Mouse (Mus musculus): Measurements from ENCODE around the gene Srsf7. TPM values are rescaled to one million over a fixed set of nuclear protein-coding genes. Genes with fewer than 3 reads are reported as not detected.
"Not testable (repeated sequence)": the region's sequence is repeated elsewhere in the genome, so short reads cannot be mapped to it uniquely, and the experiment has no call there.

Srsf7 gene
- total RNA-seq, 2 experiments from 2014 or later = 30.6 to 44.4 TPM

DNA sequence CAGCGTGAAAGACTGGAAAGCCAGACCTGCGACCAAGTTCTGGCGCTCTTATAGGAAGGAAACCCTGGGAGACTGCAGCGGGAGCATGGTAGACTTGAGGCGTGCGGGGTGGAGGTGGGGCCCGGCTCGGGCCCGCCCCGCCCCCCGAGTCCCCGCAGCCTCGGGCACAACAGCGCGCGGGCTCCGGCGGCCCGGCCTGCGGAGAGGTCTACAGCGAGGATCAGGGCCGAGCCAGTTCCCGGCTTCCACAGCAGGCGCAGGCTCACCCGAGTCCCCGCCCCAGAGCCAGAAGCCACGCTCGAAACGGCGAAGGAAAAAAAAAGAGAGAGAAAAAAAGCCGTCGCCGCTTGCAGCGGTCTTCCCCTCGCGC is 821 bp downstream of the Srsf7 start:
- intact Hi-C loops (cut with DNase I) = loop anchor here (2.0 to 10.0 kb wide), 4 partner anchors 19 to 311 kb away; partner anchors contain the start of genes Atl2, Gemin6, Hnrnpll and Sos1
- DNase-seq = no peak

GRCm38 (mm10) chr17:80205657-80206056 is 1.4 kb downstream of the Srsf7 start:
- no peak for DNase-seq
- intact Hi-C loops (cut with DNase I) = loop anchor here (2.0 to 10.0 kb wide), 4 partner anchors 19 to 311 kb away; partner anchors contain the start of genes Atl2, Gemin6, Hnrnpll and Sos1

DNA sequence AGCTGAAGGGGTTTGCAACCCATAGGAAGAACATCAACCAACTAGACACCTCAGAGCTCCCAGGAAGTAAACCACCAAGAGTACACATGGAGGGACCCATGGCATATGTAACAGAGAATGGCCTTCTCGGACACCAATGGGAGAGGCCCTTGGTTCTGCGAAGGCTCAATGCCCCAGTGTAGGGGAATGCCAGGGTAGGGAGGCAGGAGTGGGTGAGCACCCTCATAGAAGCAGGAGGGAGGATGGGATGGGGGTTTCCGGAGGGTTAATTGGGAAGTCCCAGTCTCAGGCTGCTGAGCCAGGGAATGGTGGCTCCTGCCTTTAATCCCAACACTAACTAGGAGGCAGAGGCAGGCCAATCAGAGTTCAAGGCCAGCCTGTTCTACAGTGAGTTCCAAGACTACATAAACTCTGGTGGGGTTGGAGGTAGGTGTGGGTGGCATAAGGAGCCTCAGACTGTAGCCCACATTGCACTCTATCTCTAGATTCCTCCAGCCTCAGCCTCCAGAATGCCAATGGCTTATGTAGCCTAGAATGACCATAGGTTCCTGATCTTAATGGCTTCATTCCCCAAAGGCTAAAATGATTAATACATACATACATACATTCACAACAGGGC is 7.8 kb downstream of the Srsf7 start:
- DNase-seq = no peak
- intact Hi-C loops (cut with DNase I) = loop anchor here (10.0 kb wide), 1 partner anchor 534 kb away; no protein-coding TSS in a partner anchor

DNA sequence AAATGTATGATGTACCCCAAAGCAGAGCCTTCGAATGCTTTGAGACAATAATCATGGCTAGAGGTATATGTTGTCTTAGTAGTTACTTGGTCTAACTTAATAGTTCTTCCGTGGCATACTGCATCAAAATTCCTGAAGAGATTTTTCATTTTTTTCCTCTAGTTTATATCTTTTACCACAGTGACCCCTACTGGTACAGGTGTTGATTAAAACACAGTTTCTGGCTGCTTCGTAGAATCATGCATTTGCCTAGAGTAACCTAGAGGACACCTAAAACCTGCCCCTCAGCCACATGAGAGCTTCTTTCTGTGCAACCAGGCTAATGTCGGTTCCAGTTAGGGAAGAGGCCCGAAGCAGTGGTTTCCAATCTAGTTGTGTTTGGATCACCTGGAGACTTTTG is 14.0 kb downstream of the Srsf7 start:
- no peak for DNase-seq
- intact Hi-C loops (cut with DNase I) = loop anchor here (10.0 kb wide), 1 partner anchor 528 kb away; no protein-coding TSS in a partner anchor

DNA sequence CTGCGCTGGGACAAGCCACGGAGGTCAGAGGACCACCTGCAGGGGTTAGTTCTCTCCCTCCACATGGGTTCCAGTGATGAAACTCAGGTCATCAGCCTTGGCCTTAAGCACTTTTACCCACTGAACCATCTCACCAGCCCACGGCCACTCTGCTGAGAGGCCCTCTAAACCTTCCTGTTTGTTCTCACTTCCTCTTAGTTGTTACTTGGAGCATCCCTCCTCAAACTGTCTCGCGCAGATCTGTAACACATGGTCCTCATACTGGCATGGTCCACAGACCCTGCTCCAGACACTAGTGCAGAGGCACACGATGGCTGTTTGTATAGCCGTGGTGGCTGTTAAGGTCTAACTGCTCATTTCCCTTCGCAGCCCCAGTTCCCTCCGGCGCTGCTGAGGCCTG is 23.5 kb downstream of the Srsf7 start:
- intact Hi-C loops (cut with DNase I) = loop anchor here (5.0 kb wide), 1 partner anchor 321 kb away; no protein-coding TSS in a partner anchor
- no peak for DNase-seq

DNA sequence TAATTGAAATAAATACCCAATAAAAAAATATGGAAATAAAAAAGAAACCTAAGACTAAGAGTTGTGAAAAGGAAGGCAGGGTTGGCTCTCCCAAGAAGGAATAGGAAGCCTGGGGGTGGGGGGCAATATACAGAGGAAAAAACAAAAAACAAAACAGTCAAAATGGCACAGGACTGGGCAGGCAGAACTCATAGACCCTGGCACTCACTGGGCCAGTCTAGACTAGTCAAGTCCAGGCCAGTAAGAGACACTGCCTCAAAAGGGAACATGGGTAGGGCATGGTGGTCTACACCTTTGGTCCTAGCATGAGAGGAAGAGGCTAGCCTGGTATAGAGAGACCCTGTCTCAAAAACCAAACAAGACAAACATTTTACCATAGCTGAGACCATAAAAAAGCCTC is 26.6 kb downstream of the Srsf7 start:
- DNase-seq = no peak
- intact Hi-C loops (cut with DNase I) = loop anchor here (1.0 to 5.0 kb wide), 2 partner anchors 132 to 318 kb away; no protein-coding TSS in a partner anchor

DNA sequence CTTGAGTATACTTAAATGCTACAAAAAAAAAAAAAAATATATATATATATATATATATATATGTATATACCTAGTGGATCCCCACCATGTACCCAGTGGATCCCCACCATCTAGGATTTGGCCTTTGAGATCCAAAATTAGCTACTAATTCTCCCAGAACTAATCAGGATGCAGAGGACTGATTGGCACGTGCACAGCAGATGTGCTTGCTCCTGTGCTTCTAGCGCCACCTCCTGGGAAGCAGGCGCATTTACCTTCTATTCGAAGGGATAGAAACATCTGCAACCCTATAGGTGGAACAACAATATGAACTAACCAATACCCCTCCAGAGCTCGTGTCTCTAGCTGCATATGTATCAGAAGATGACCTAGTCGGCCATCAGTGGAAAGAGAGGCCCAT is 27.1 kb downstream of the Srsf7 start:
- peak; percentile 74 to 79 for DNase-seq
- intact Hi-C loops (cut with DNase I) = loop anchor here (1.0 to 10.0 kb wide), 3 partner anchors 55 to 318 kb away; partner anchors contain the start of gene Galm

- not testable (repeated sequence) for DNase-seq
- intact Hi-C loops (cut with DNase I) = loop anchor here (10.0 kb wide), 1 partner anchor 54 kb away; the partner anchor contains the start of gene Galm
These were observed 28.3 kb downstream of the Srsf7 start for GRCm38 (mm10) chr17:80178846-80179245.

DNA sequence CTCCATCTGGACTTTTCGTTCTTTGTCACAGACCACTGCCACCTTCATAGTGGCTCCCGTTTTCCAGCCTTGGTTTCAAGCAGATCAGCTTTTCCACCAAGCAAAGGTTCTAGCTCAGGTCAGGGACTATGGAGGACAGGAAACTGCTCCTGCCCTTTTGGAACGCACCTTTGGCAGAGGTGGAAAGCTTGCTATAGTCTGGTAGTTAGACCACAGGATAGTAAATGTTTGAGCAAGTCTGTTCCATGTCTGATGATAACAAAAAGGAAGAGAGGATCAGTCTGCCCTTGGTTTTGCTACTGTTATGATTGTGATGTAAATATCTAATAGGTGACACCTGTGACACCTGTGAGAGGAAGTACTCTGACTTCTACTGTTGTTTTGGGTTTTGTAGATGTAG is 31.1 kb downstream of the Srsf7 start:
- DNase-seq = no peak
- intact Hi-C loops (cut with DNase I) = loop anchor here (10.0 kb wide), 1 partner anchor 51 kb away; the partner anchor contains the start of gene Galm

GRCm38 (mm10) chr17:80175386-80175739 is 31.7 kb downstream of the Srsf7 start:
- no peak for DNase-seq
- intact Hi-C loops (cut with DNase I) = loop anchor here (10.0 kb wide), 1 partner anchor 51 kb away; the partner anchor contains the start of gene Galm

DNA sequence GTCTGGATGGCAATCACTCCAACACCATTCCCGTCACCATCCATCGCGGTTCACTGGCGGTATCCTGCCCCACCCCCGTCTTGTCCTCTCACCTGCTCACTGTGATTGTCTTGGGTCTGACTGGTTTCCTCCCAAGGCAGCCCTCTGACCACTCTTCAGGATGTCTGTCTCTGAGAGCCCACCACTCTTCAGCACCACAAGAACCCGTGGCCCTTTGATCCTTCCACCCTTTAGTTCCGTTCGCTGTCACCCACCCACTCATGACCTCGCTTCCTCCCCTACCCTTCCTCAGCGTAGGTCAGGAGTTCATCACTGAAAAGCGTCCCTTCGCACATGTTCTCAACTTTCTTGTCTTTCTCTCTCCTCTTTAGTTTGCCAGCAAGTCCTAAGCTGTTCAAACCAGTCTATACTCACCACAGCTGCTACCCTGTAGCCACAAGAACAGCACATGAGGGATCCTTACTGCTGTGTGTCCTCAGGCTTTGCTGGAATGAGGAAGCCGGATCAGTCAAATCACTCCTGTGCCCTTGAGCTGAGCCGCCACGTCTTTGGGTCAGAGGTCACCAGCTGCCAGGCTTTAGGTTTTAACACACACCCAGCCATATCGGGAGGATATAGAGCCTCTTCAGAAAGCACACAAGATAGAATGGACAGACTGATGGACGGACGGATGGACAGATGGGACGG is 32.3 kb downstream of the Srsf7 start:
- no peak for DNase-seq
- intact Hi-C loops (cut with DNase I) = loop anchor here (10.0 kb wide), 1 partner anchor 50 kb away; the partner anchor contains the start of gene Galm

DNA sequence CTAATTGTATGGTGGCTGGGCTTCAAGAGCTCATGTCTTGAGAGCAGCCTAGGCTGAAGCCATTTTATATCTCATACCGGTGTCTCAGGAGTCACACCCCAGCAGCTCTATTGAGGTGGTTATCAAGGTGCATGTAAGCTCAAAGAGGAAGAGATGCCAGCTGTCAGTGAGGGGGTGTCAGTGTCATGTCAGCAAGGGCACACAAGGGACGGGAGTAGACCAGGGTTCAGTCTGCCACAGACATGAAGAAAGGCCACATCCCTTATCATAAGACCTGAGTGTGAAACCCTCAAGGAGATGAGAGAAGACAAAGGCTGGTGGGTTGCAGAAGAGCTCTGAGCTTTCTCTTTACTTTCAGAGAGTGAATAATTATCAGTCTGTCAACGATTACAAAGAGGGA is 33.0 kb downstream of the Srsf7 start:
- intact Hi-C loops (cut with DNase I) = loop anchor here (10.0 kb wide), 1 partner anchor 49 kb away; the partner anchor contains the start of gene Galm
- DNase-seq = no peak

DNA sequence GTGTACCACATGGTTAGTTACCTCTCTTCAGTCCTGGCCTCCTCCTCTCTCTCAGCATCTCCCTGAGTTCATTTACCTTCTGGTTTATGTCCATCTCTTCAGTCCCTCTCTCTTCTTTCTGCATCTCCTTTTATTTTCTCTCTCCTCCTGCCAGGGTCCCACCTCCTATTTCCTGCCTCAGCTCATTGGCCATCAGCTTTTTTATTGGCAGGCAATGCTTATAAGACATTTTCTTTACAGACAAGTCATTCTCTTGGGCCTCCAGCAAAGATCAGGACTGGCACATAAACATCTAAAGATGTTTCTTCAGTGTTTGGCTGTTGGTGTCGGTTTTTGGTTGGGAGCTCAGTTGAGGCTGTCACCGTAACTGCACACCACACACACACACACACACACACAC is 33.4 kb downstream of the Srsf7 start:
- no peak for DNase-seq
- intact Hi-C loops (cut with DNase I) = loop anchor here (10.0 kb wide), 1 partner anchor 49 kb away; the partner anchor contains the start of gene Galm

DNA sequence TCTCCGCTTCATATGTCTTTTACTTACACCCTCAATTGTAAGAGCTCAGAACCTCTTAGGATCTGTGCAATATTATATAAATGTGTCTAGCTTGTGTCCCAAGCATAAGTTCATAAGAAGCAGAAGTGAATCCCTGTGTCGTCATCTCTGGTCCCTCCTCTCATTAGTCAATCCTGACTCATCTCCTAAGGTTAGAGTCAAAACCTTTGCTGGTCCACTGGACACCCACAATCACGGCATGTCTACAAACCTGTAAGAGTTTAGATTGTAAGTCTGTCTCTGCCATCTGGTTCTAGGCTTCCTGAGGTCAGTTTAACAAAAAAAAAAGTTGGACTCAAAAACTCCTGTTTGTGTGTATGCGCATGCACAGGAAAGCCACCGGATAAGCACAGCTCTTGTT is 34.3 kb downstream of the Srsf7 start:
- intact Hi-C loops (cut with DNase I) = loop anchor here (10.0 kb wide), 1 partner anchor 48 kb away; the partner anchor contains the start of gene Galm
- DNase-seq = no peak

DNA sequence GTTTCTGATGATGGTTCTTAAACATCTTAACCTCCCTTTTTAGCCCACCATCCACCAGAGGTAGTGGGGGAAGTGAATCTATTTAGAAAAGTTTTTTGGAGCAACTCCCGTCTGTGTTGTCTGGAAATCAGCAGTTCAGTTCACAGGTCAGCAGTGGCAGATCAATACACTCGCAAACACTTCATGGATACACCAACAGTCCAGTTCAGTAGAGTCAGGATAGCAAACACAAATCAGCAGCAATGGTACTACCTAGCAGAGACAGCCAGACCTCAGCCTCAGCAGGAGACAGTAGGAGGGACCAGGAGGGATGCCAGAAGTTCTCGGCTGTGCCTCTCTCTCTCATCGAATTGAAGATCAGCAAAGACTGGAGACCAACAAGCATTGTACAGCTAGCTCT is 35.2 kb downstream of the Srsf7 start:
- intact Hi-C loops (cut with DNase I) = loop anchor here (10.0 kb wide), 1 partner anchor 47 kb away; the partner anchor contains the start of gene Galm
- no peak for DNase-seq

- intact Hi-C loops (cut with DNase I) = loop anchor here (10.0 kb wide), 1 partner anchor 46 kb away; the partner anchor contains the start of gene Galm
- DNase-seq = no peak
These were observed 36.2 kb downstream of the Srsf7 start for GRCm38 (mm10) chr17:80170951-80171350.

GRCm38 (mm10) chr17:80169792-80170191 is 37.3 kb downstream of the Srsf7 start:
- intact Hi-C loops (cut with DNase I) = loop anchor here (10.0 kb wide), 2 partner anchors 45 to 275 kb away; partner anchors contain the start of genes Atl2 and Galm
- no peak for DNase-seq

DNA sequence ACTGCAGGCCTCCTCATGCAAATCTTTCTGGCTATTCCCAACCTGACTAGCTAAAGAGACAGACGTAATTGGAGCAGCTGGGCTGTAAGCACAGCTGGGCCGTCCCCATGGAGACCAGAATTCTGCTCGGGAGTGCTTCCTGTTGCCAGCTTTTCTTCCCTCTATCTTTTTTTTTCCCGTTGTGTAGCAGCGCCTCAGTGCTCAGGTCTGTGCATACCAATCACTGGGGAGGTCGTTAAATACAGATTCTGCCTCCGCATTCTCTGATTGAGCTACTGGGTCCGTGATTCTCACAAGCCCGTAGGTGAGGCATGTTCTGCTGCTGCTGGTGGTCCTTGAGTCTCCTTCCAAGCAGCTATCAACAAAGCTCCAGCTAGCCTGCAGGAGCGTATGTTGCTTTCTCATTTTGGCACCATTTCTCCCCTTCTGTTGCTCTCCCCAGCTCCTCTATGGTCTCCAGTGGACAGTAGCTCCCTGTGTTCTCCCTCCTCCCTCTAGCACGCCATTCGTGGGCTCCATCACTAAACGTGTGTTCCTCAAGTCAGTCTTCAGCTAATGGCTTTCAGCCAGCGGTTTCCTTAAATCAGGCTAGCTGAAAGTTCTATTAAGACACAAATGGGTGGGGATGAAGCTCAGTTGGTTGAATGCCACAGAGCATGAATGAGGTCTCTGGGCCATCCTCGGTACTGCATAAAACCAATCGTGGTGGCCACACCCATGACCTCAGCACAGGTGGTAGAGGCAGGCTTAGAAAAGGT is 38.5 kb downstream of the Srsf7 start:
- DNase-seq = peak; percentile 26 to 36
- intact Hi-C loops (cut with DNase I) = loop anchor here (10.0 kb wide), 1 partner anchor 274 kb away; the partner anchor contains the start of gene Atl2

DNA sequence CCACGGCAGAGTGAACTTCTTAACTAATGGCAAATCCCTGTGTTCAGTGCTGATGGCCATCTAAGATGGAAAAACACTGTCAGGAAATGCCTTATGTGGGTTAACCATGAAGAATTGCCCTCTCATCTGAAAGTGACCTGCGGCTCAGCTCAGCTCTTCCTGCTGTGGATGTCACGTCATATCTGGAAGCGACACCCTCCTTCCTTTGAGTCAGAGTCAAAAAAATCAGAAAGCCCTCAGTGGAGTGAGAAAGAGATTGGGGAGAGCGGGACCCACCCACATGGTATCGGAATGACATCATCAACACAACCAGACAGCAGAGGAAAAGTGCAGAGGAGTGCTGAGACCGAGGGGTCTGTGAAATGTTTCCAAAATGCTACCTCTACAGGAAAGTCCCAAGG is 39.3 kb downstream of the Srsf7 start:
- DNase-seq = peak in 1 of 2 experiments; percentile 19
- intact Hi-C loops (cut with DNase I) = loop anchor here (10.0 kb wide), 1 partner anchor 273 kb away; the partner anchor contains the start of gene Atl2

- intact Hi-C loops (cut with DNase I) = loop anchor here (10.0 kb wide), 1 partner anchor 273 kb away; the partner anchor contains the start of gene Atl2
- no peak for DNase-seq
These were observed 39.7 kb downstream of the Srsf7 start for GRCm38 (mm10) chr17:80167436-80167835.
